Mouse (Mus musculus) spleen, postnatal 14 days (tissue): ENCODE data around the gene Tanc1.

Source experiments
- DNase-seq, 2 experiments: peaks; one replicate each; pipeline ENCODE4 v3.0.0; 2021 to 2022; ENCODE audit warnings: low spot score in 2 of 2

The Tanc1 gene

GRCm38 (mm10) chr2:59785597-59785996 is 173.8 kb downstream of the Tanc1 start:
- DNase-seq: no peak

GRCm38 (mm10) chr2:59788704-59789500 is 177.1 kb downstream of the Tanc1 start:
- no peak for DNase-seq

GRCm38 (mm10) chr2:59791596-59791995 is 179.8 kb downstream of the Tanc1 start:
- no peak for DNase-seq

- no peak for DNase-seq
Observed at GRCm38 (mm10) chr2:59793337-59793736, 181.5 kb downstream of the Tanc1 start.

- DNase-seq: no peak
Observed at GRCm38 (mm10) chr2:59794838-59795237, 183.0 kb downstream of the Tanc1 start.

GRCm38 (mm10) chr2:59798934-59799532 is 187.2 kb downstream of the Tanc1 start:
- no peak for DNase-seq

- no peak for DNase-seq
Observed at GRCm38 (mm10) chr2:59799572-59799971, 187.7 kb downstream of the Tanc1 start.

- no peak for DNase-seq
Observed at GRCm38 (mm10) chr2:59800481-59801266, 188.8 kb downstream of the Tanc1 start.

GRCm38 (mm10) chr2:59802722-59803387 is 191.0 kb downstream of the Tanc1 start:
- DNase-seq: no peak

GRCm38 (mm10) chr2:59805595-59805994 is 193.8 kb downstream of the Tanc1 start:
- DNase-seq: no peak

GRCm38 (mm10) chr2:59806038-59806437 is 194.2 kb downstream of the Tanc1 start:
- DNase-seq: no peak

- DNase-seq: no peak
Observed at GRCm38 (mm10) chr2:59808608-59809007, 196.8 kb downstream of the Tanc1 start.

GRCm38 (mm10) chr2:59810039-59810438 is 198.2 kb downstream of the Tanc1 start:
- DNase-seq: no peak

- DNase-seq: no peak
Observed at GRCm38 (mm10) chr2:59811247-59811646, 199.4 kb downstream of the Tanc1 start.

GRCm38 (mm10) chr2:59812641-59813040 is 200.8 kb downstream of the Tanc1 start:
- DNase-seq: no peak

GRCm38 (mm10) chr2:59813457-59813856 is 201.6 kb downstream of the Tanc1 start:
- no peak for DNase-seq

- DNase-seq: no peak
Observed at GRCm38 (mm10) chr2:59814997-59815396, 203.2 kb downstream of the Tanc1 start.

- no peak for DNase-seq
Observed at GRCm38 (mm10) chr2:59818663-59819062, 206.8 kb downstream of the Tanc1 start.

GRCm38 (mm10) chr2:59819415-59819814 is 207.6 kb downstream of the Tanc1 start:
- DNase-seq: no peak

- no peak for DNase-seq
Observed at GRCm38 (mm10) chr2:59820088-59820487, 208.2 kb downstream of the Tanc1 start.

- DNase-seq: no peak
Observed at GRCm38 (mm10) chr2:59821044-59821443, 209.2 kb downstream of the Tanc1 start.

GRCm38 (mm10) chr2:59824289-59824688 is 212.4 kb downstream of the Tanc1 start:
- DNase-seq: no peak
